Mouse (Mus musculus) liver, adult 2 months (tissue): Measurements from ENCODE around the gene Cyp2d10. TPM values are rescaled to one million over a fixed set of nuclear protein-coding genes. Genes with fewer than 3 reads are reported as not detected.

Source experiments
- DNase-seq: peaks from one replicate; pipeline ENCODE4 v3.0.0-alpha.2; 2011; ENCODE audit warnings: low read depth, low spot score; ENCODE audit errors: extremely low read depth
- H3K27ac ChIP-seq: fragments of 200-500 bp; replicated peaks from 2 replicates; pipeline ENCODE4 v1.5.1; 2012; ENCODE audit warnings: low read depth, mild to moderate bottlenecking, control low read depth, inconsistent platforms, low read length; ENCODE audit not compliant: insufficient read depth
- H3K27me3 ChIP-seq: fragments of 200-500 bp; 2 replicates; pipeline ENCODE4 v1.6.1; 2012; ENCODE audit warnings: mild to moderate bottlenecking, moderate library complexity, low read length, inconsistent platforms; ENCODE audit not compliant: control insufficient read depth, insufficient read depth
- H3K36me3 ChIP-seq: fragments of 200-500 bp; 2 replicates; pipeline ENCODE4 v1.6.1; 2012; ENCODE audit warnings: low read length, inconsistent platforms; ENCODE audit not compliant: control insufficient read depth, insufficient read depth
- H3K4me1 ChIP-seq: fragments of 200-500 bp; 2 replicates; pipeline ENCODE4 v1.6.1; 2011; ENCODE audit warnings: low read length; ENCODE audit not compliant: control insufficient read depth, insufficient read depth
- H3K4me3 ChIP-seq: fragments of 200-500 bp; 2 replicates; pipeline ENCODE4 v1.5.1; 2011; ENCODE audit warnings: low read depth, mild to moderate bottlenecking, control low read depth, low read length, moderate library complexity; ENCODE audit not compliant: insufficient read depth
- H3K79me2 ChIP-seq: fragments of 200-500 bp; 2 replicates; pipeline ENCODE4 v1.6.1; 2012; ENCODE audit warnings: inconsistent platforms, mild to moderate bottlenecking, low read length, moderate library complexity; ENCODE audit not compliant: control insufficient read depth, insufficient read depth
- H3K9ac ChIP-seq: fragments of 200-500 bp; 2 replicates; pipeline ENCODE4 v1.6.1; 2012; ENCODE audit warnings: low read depth, mild to moderate bottlenecking, control low read depth, inconsistent platforms, low read length
- CTCF ChIP-seq: fragments of 200-500 bp; IDR thresholded peaks from 2 replicates; pipeline ENCODE4 v1.5.1; 2011; ENCODE audit warnings: low read depth, low read length, control low read depth
- POLR2A ChIP-seq: fragments of 200-500 bp; IDR thresholded peaks from 2 replicates; pipeline ENCODE4 v1.6.1; 2011; ENCODE audit warnings: low read length, control low read depth; ENCODE audit not compliant: insufficient read depth; ENCODE audit errors: extremely low read depth
- WGBS: fragments of 180-500 bp; shearing (Covaris S2); methylation state at CpG from one replicate; pipeline ENCODE4 v1.1.7; 2018; 5-methylcytosine and 5-hydroxymethylcytosine counted together
- polyA plus RNA-seq: library from polyadenylated mRNA; depleted of rRNA; stranded (reverse); fragments of >200 nt; gene quantifications from 2 replicates; pipeline ENCODE4 v1.2.3, GENCODE M21; 2012
- total RNA-seq: library from RNA; depleted of rRNA; stranded (reverse); fragments of >200 nt; gene quantifications from 2 replicates; pipeline ENCODE4 v1.2.3, GENCODE M21; 2014

Gene Cyp2d10
- total and polyA plus RNA-seq, 2 experiments = 912 to 1,823 TPM

GRCm38 (mm10) chr15:82362234-82362633, 44.8 kb downstream of the Cyp2d10 start:
- H3K27me3 ChIP-seq = no peaks in the 10 kb centered on the region
- peak overlapping the region; percentile 98 for H3K27ac ChIP-seq
- 71% methylated on average over 4 of the region's 4 CpGs for WGBS
- H3K4me1 ChIP-seq = peaks cover 17% of the 10 kb centered on the region
- no peak overlapping the region for H3K4me3 ChIP-seq
- H3K9ac ChIP-seq = peak overlapping the region; percentile 27; the same call in 1 of the 2 replicates
- H3K79me2 ChIP-seq = no peaks in the 10 kb centered on the region
- TF ChIP-seq POLR2A (no peak), CTCF (no peak)
- no peaks in the 10 kb centered on the region for H3K36me3 ChIP-seq
- DNase-seq = peak; percentile 60

- TF ChIP-seq CTCF (peak; percentile 71), POLR2A (0 out of 2 replicates have a peak, but pooled peaks have one; percentile 19)
- DNase-seq = peak; percentile 93
- peaks cover 17% of the 10 kb centered on the region for H3K4me1 ChIP-seq
- no peak overlapping the region for H3K4me3 ChIP-seq
- H3K36me3 ChIP-seq = no peaks in the 10 kb centered on the region
- peak overlapping the region; percentile 98 for H3K27ac ChIP-seq
- H3K79me2 ChIP-seq = no peaks in the 10 kb centered on the region
- WGBS = 8% methylated on average over 11 of the region's 11 CpGs
- H3K27me3 ChIP-seq = no peaks in the 10 kb centered on the region
- peak overlapping the region; percentile 68 for H3K9ac ChIP-seq
Measured at GRCm38 (mm10) chr15:82361459-82362018, 45.5 kb downstream of the Cyp2d10 start.

DNA sequence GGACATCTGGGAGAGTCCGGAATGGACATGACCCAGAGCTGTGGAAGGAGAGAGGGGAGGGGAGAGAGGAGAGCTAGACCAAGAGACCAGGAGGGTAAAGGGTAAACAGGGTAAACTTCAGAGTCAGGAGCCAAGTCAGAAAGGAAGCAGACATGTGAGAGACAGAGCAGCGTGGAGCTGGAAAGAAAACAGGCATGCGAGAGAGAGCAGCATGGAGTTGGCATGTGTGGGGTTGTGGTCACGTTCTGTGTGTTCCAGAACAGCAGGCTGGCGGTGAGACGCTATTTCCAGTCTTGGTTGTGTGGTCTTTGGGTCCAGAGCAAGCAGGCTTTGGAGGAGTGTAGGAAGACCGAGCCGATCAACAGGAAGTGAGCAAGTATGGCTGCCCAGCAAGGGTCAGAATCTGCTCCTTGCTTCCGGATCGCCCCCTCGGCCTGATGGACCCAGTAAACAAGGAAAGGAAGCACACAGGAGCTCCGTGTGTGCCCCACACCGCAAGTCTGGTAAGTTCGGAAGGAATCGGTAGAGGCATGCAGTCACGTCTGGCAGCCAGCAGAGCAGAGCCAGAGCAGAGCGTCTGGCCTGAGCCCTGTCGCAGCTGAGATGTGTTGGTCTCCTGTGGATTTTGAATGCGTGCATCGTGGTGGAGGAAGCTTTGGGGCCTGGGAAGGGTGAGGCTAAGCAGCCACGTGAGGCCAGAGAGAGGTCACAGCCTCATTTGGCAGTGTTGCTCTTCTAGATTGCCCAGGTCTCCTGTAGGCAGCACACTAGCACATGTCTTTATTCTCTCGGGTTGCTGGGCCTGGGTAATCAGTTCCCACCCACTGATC, 48.3 kb downstream of the Cyp2d10 start:
- WGBS = 59% methylated on average over 22 of the region's 22 CpGs
- Histone ChIP-seq H3K27me3 (no peaks in the 10 kb centered on the region), H3K79me2 (peaks cover 4% of the 10 kb centered on the region), H3K27ac (peak overlapping the region; percentile 61), H3K4me1 (peaks cover 17% of the 10 kb centered on the region), H3K36me3 (no peaks in the 10 kb centered on the region), H3K9ac (peak overlapping the region; percentile 48), H3K4me3 (peak overlapping the region; percentile 37)
- TF ChIP-seq CTCF = no peak
- no peak for TF ChIP-seq POLR2A
- DNase-seq = peak; percentile 75

- H3K4me1 ChIP-seq = peaks cover 22% of the 10 kb centered on the region
- peak; percentile 94 for TF ChIP-seq POLR2A
- TF ChIP-seq CTCF = peak; percentile 97
- WGBS = under 1% methylated on average over 57 of the region's 57 CpGs
Measured at GRCm38 (mm10) chr15:82354126-82354945, 52.7 kb downstream of the Cyp2d10 start, which contains the start of gene Ndufa6. Ndufa6 (minus strand) TSS chr15:82354322.

GRCm38 (mm10) chr15:82353745-82354113, 53.3 kb downstream of the Cyp2d10 start:
- no peaks in the 10 kb centered on the region for H3K27me3 ChIP-seq
- peak overlapping the region; percentile 97 for H3K9ac ChIP-seq
- DNase-seq = no peak
- peaks cover 14% of the 10 kb centered on the region for H3K36me3 ChIP-seq
- H3K4me3 ChIP-seq = peak overlapping the region; percentile 90
- peaks cover 20% of the 10 kb centered on the region for H3K4me1 ChIP-seq
- under 1% methylated on average over 23 of the region's 23 CpGs for WGBS
- peaks cover 21% of the 10 kb centered on the region for H3K79me2 ChIP-seq
- TF ChIP-seq CTCF (no peak), POLR2A (no peak)
- H3K27ac ChIP-seq = peak overlapping the region; percentile 95

More at GRCm38 (mm10) chr15:82354126-82354945, 52.7 kb downstream of the Cyp2d10 start, which contains the start of gene Ndufa6:
- H3K36me3 ChIP-seq = peaks cover 11% of the 10 kb centered on the region
- H3K4me3 ChIP-seq = peak within 1 kb of the TSS; percentile 90
- peak; percentile 97 for DNase-seq
- peak within 1 kb of the TSS; percentile 97 for H3K9ac ChIP-seq
- peak within 1 kb of the TSS; percentile 95 for H3K27ac ChIP-seq
- peaks cover 21% of the 10 kb centered on the region for H3K79me2 ChIP-seq
- no peaks in the 10 kb centered on the region for H3K27me3 ChIP-seq
